Mouse (Mus musculus) forebrain, embryonic 12.5 days (tissue): ENCODE measurements at regions not wholly inside any gene's neighbourhood (a gene's known extent, or its start where the extent isn't known, plus 50 kb on each side); places are given as distances from the start of the nearest gene placed in this dataset.
A peak's percentile ranks its signal among the peaks of the same experiment; 100 is the strongest.

Experiments
- ATAC-seq: fragments of 200-750 bp; cut with Nextera tagmentation; 2 replicates; pipeline ENCODE4 v1.8.0; 2017; ENCODE audit warnings: moderate TSS enrichment; ENCODE audit not compliant: low FRiP score
- H3K27ac ChIP-seq: fragments of 300-500 bp; sonication (generic); 2 replicates; pipeline ENCODE4 v1.5.1; 2016; ENCODE audit warnings: mild to moderate bottlenecking
- H3K27me3 ChIP-seq: fragments of 300-500 bp; sonication (generic); 2 replicates; pipeline ENCODE4 v1.6.1; 2016; ENCODE audit warnings: mild to moderate bottlenecking
- H3K36me3 ChIP-seq: fragments of 300-500 bp; sonication (generic); replicated peaks from 2 replicates; pipeline ENCODE4 v1.6.1; 2016; ENCODE audit warnings: mild to moderate bottlenecking
- H3K4me1 ChIP-seq: fragments of 300-500 bp; sonication (generic); 2 replicates; pipeline ENCODE4 v1.6.1; 2016
- H3K4me2 ChIP-seq: fragments of 300-500 bp; sonication (generic); 2 replicates; pipeline ENCODE4 v1.6.1; 2016; ENCODE audit warnings: mild to moderate bottlenecking, moderate library complexity
- H3K4me3 ChIP-seq: fragments of 300-500 bp; sonication (generic); replicated peaks from 2 replicates; pipeline ENCODE4 v1.5.1; 2016; ENCODE audit warnings: mild to moderate bottlenecking
- H3K9ac ChIP-seq: fragments of 300-500 bp; sonication (generic); 2 replicates; pipeline ENCODE4 v1.6.1; 2016; ENCODE audit warnings: mild to moderate bottlenecking
- H3K9me3 ChIP-seq: fragments of 300-500 bp; sonication (generic); 2 replicates; pipeline ENCODE4 v1.6.1; 2016
- WGBS: fragments of 180-500 bp; shearing (Covaris S2); methylation state at CpG from one replicate; pipeline ENCODE4 v1.1.7; 2016; 5-methylcytosine and 5-hydroxymethylcytosine counted together

DNA sequence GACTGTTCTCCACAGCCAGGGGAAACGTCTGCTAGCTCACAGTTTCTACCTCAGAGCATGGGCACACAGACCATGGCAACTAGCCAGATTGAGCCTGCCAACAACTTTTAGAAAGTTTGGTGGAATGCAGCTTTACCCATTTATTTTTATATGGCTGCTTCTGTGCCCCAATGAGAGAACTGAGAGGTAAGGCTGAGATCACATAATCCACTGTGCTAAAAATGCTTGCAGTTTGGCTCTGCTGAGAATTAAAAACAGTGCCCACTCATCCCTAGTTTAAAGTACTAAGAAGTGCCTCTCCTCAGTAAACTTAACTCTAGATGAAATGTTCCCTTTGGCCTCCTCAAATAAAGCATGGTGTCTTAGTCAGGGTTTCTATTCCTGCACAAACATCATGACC, 586.9 kb upstream of the Tbl1xr1 start:
- no peak for ATAC-seq

GRCm38 (mm10) chr3:21492413-21492812, 584.0 kb upstream of the Tbl1xr1 start:
- Histone ChIP-seq H3K36me3 (no peaks in the 10 kb centered on the region), H3K27me3 (no peaks in the 10 kb centered on the region), H3K4me1 (peaks cover 9% of the 10 kb centered on the region), H3K27ac (no peak overlapping the region), H3K4me2 (no peak overlapping the region), H3K9me3 (no peaks in the 10 kb centered on the region), H3K4me3 (no peak overlapping the region), H3K9ac (no peak overlapping the region)
- 67% methylated on average over 3 of the region's 3 CpGs for WGBS
- no peak for ATAC-seq

More for the DNA sequence above, 586.9 kb upstream of the Tbl1xr1 start:
- Histone ChIP-seq H3K9me3 (no peaks in the 10 kb centered on the region), H3K27ac (no peak overlapping the region), H3K4me1 (no peaks in the 10 kb centered on the region), H3K27me3 (no peaks in the 10 kb centered on the region), H3K4me2 (no peak overlapping the region), H3K9ac (no peak overlapping the region), H3K36me3 (no peaks in the 10 kb centered on the region), H3K4me3 (no peak overlapping the region)
- 82% methylated on average over 1 of the region's 1 CpGs for WGBS

DNA sequence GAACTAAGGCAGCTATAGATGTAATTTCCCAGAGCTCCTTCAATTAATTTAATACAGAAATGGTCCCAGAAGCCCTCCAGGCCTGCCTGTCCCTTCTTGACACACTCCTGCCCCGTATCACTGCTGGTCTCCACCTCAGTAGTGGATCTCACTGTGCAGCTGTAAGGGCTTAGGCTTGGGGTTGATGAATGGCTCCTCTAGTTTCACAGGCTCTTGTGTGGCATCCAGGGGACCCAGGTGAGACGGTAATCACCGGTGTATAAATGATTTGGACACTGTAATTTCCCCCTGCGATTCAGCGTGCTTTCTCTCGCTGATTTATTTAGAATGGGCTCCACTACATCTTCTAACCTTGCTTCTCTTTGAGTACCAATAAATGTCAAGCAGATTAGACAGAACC, 583.1 kb upstream of the Tbl1xr1 start:
- 79% methylated on average over 6 of the region's 6 CpGs for WGBS
- no peaks in the 10 kb centered on the region for H3K27me3 ChIP-seq
- H3K4me1 ChIP-seq, result peaks cover 9% of the 10 kb centered on the region
- H3K4me3 ChIP-seq, result no peak overlapping the region
- no peaks in the 10 kb centered on the region for H3K36me3 ChIP-seq
- H3K4me2 ChIP-seq, result no peak overlapping the region
- no peak for ATAC-seq
- no peaks in the 10 kb centered on the region for H3K9me3 ChIP-seq
- no peak overlapping the region for H3K9ac ChIP-seq
- H3K27ac ChIP-seq, result no peak overlapping the region

DNA sequence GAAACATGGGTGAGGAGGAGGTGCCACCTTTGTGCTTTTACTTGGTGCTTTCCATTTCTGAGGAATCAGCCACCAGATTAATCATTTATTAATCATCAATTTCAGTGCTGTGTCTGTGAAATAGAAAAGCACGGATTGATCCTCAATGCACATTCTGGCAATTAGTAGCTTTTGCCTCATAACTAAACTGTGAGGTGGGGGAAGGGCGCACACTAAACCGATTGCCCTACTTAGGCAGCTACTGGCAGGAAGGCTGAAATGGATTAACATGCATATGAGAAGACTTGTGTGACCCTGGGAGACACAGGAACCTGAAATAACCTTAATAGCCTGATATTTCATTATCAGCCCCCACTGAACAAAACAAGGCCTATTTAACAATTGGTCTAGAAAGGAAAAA, 581.5 kb upstream of the Tbl1xr1 start:
- Histone ChIP-seq H3K4me2 (no peak overlapping the region), H3K27me3 (no peaks in the 10 kb centered on the region), H3K9me3 (no peaks in the 10 kb centered on the region), H3K9ac (no peak overlapping the region), H3K4me1 (peaks cover 9% of the 10 kb centered on the region), H3K27ac (no peak overlapping the region), H3K36me3 (no peaks in the 10 kb centered on the region), H3K4me3 (no peak overlapping the region)
- WGBS, result 53% methylated on average over 3 of the region's 3 CpGs
- ATAC-seq, result no peak

- no peak for ATAC-seq
- WGBS, result 78% methylated on average over 5 of the region's 5 CpGs
- no peaks in the 10 kb centered on the region for H3K9me3 ChIP-seq
- peaks cover 9% of the 10 kb centered on the region for H3K4me1 ChIP-seq
- no peak overlapping the region for H3K9ac ChIP-seq
- H3K27me3 ChIP-seq, result no peaks in the 10 kb centered on the region
- H3K4me3 ChIP-seq, result no peak overlapping the region
- 0 out of 2 replicates have a peak overlapping the region, but pooled peaks have one; percentile 31 for H3K27ac ChIP-seq
- no peaks in the 10 kb centered on the region for H3K36me3 ChIP-seq
- H3K4me2 ChIP-seq, result no peak overlapping the region
These were observed 580.8 kb upstream of the Tbl1xr1 start for GRCm38 (mm10) chr3:21495651-21496050.

DNA sequence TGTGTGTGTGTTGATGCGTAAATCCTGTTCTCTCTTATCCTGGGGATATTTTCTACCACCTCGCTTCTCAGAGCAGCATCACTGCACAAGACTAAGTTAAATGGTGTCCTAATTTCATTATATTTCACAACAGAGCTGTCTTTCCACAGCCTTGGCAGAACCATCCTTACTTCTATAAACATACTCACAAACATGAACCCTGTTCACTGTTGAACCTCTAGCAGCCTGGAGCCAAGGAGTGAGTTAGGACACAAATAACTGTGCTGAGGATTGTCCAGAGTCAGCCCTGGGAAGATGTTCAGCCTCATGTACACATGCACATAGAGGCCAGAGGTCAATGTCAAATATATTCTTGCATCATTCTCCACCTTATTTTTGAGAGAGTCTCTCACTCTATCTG, 580.3 kb upstream of the Tbl1xr1 start:
- Histone ChIP-seq H3K4me2 (no peak overlapping the region), H3K27ac (no peak overlapping the region), H3K27me3 (no peaks in the 10 kb centered on the region), H3K4me1 (peaks cover 9% of the 10 kb centered on the region), H3K36me3 (no peaks in the 10 kb centered on the region), H3K9me3 (no peaks in the 10 kb centered on the region), H3K9ac (no peak overlapping the region), H3K4me3 (no peak overlapping the region)
- ATAC-seq, result no peak
- 76% methylated on average over 2 of the region's 2 CpGs for WGBS

GRCm38 (mm10) chr3:21497011-21497410, 579.4 kb upstream of the Tbl1xr1 start:
- Histone ChIP-seq H3K27me3 (no peaks in the 10 kb centered on the region), H3K4me1 (peaks cover 9% of the 10 kb centered on the region), H3K4me2 (no peak overlapping the region), H3K9ac (no peak overlapping the region), H3K4me3 (no peak overlapping the region), H3K27ac (no peak overlapping the region), H3K36me3 (no peaks in the 10 kb centered on the region), H3K9me3 (no peaks in the 10 kb centered on the region)
- 56% methylated on average over 1 of the region's 1 CpGs for WGBS
- ATAC-seq, result no peak

GRCm38 (mm10) chr3:21507655-21508054, 568.8 kb upstream of the Tbl1xr1 start:
- H3K4me2 ChIP-seq, result no peak overlapping the region
- H3K9me3 ChIP-seq, result peaks cover 22% of the 10 kb centered on the region; the same call in 1 of the 2 replicates
- no peak for ATAC-seq
- H3K4me1 ChIP-seq, result no peaks in the 10 kb centered on the region
- H3K27me3 ChIP-seq, result no peaks in the 10 kb centered on the region
- no peak overlapping the region for H3K27ac ChIP-seq
- H3K9ac ChIP-seq, result no peak overlapping the region
- WGBS, result 100% methylated on average over 2 of the region's 2 CpGs
- no peak overlapping the region for H3K4me3 ChIP-seq
- H3K36me3 ChIP-seq, result no peaks in the 10 kb centered on the region

- ATAC-seq, result no peak
- no peaks in the 10 kb centered on the region for H3K4me1 ChIP-seq
- H3K9ac ChIP-seq, result no peak overlapping the region
- 85% methylated on average over 4 of the region's 4 CpGs for WGBS
- no peak overlapping the region for H3K27ac ChIP-seq
- no peak overlapping the region for H3K4me2 ChIP-seq
- H3K27me3 ChIP-seq, result no peaks in the 10 kb centered on the region
- peaks cover 22% of the 10 kb centered on the region; the same call in 1 of the 2 replicates for H3K9me3 ChIP-seq
- H3K4me3 ChIP-seq, result no peak overlapping the region
- H3K36me3 ChIP-seq, result no peaks in the 10 kb centered on the region
These were observed 564.4 kb upstream of the Tbl1xr1 start for GRCm38 (mm10) chr3:21512081-21512480.

DNA sequence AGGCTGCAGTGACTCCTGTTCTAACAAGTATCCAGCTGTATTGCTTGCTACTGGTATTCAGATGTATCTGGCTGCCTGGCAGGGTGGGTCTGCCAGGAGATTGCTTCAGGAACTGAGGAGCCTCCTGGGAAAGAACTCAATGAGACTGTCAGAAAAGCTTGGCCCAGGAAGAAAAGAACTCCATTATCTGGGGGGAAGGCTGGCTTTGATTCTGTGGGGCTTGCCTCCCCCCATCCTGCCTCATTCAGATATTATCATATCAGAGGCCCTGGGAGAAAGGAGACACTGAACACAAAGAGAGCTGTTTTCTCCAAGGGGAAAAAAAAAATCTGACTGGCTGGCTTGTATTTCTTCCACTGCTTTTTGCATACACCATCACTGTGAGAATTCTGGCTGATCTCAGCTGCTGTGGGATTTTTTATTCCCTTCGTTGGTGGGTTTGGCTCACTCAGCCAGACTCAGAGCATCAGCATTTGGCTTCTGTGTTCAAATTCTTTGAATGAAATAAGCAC, 552.0 kb upstream of the Tbl1xr1 start:
- WGBS, result 39% methylated on average over 1 of the region's 1 CpGs

GRCm38 (mm10) chr3:21530862-21531261, 545.6 kb upstream of the Tbl1xr1 start:
- WGBS, result 67% methylated on average over 5 of the region's 5 CpGs
- Histone ChIP-seq H3K27ac (no peak overlapping the region), H3K36me3 (no peaks in the 10 kb centered on the region), H3K4me3 (no peak overlapping the region), H3K9ac (no peak overlapping the region), H3K4me1 (no peaks in the 10 kb centered on the region), H3K27me3 (no peaks in the 10 kb centered on the region), H3K9me3 (no peaks in the 10 kb centered on the region), H3K4me2 (no peak overlapping the region)
- no peak for ATAC-seq

More for the DNA sequence above, 552.0 kb upstream of the Tbl1xr1 start:
- no peaks in the 10 kb centered on the region for H3K27me3 ChIP-seq
- 0 out of 2 replicates have a peak, but pooled peaks cover 4% of the 10 kb centered on the region for H3K9me3 ChIP-seq
- peak; percentile 33; the same call in 1 of the 2 replicates for ATAC-seq
- peaks cover 9% of the 10 kb centered on the region; the same call in 1 of the 2 replicates for H3K4me1 ChIP-seq
- H3K4me2 ChIP-seq, result no peak overlapping the region
- H3K27ac ChIP-seq, result peak overlapping the region; percentile 3; the same call in 1 of the 2 replicates
- H3K4me3 ChIP-seq, result no peak overlapping the region
- H3K36me3 ChIP-seq, result no peaks in the 10 kb centered on the region
- H3K9ac ChIP-seq, result no peak overlapping the region

- H3K27ac ChIP-seq, result no peak overlapping the region
- no peaks in the 10 kb centered on the region for H3K27me3 ChIP-seq
- no peaks in the 10 kb centered on the region for H3K4me1 ChIP-seq
- no peak overlapping the region for H3K4me2 ChIP-seq
- H3K9ac ChIP-seq, result no peak overlapping the region
- no peak overlapping the region for H3K4me3 ChIP-seq
- no peak for ATAC-seq
- no peaks in the 10 kb centered on the region for H3K36me3 ChIP-seq
- H3K9me3 ChIP-seq, result no peaks in the 10 kb centered on the region
- 48% methylated on average over 2 of the region's 2 CpGs for whole genome bisulfite sequencing
These were observed 537.3 kb upstream of the Tbl1xr1 start for GRCm38 (mm10) chr3:21539138-21539537.

GRCm38 (mm10) chr3:21544456-21544855, 532.0 kb upstream of the Tbl1xr1 start:
- Histone ChIP-seq H3K4me1 (peaks cover 14% of the 10 kb centered on the region; the same call in 1 of the 2 replicates), H3K27me3 (no peaks in the 10 kb centered on the region), H3K9me3 (no peaks in the 10 kb centered on the region), H3K27ac (0 out of 2 replicates have a peak overlapping the region, but pooled peaks have one; percentile 37), H3K4me3 (no peak overlapping the region), H3K36me3 (no peaks in the 10 kb centered on the region), H3K9ac (no peak overlapping the region), H3K4me2 (no peak overlapping the region)
- no peak for ATAC-seq
- WGBS, result 75% methylated on average over 2 of the region's 2 CpGs
